In the genomic region with DNA sequence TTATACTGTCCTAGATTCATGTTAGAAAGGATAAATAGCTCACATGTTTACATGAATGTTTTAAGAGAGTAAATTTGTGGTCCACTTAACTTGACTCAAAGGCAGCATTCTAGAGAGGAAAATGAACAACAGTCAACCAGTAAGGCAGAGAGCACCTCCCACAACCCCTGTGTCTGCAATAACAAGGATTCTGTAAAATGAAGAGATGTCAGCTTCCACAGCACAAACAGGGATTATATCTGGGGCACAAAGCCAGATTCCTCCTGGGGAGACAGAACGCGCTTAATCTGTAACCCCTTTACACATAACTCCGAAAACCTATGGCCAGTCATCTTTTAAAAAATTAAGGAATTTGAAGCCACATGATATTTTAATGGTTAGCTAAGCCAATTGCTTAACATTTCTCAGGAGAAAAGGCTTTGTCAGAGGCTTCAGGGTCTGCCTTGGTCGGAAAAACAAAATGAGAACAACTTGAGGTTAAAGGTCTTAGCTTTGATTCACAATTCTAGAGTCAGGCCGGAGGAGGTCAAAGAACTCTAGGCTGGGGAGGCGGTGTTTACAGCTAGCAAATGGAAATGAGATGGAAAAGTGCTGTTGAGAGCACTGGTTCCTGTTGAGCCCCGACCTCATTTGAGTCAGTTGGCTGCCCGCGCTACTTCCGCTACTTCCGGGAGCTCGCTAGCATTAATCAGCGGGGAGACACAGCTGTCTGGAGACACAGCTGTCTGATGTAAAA, we compare ENCODE assay signal across 8 mouse cellular contexts.
DNase-seq lines count a peak whose midpoint lies in the region; ATAC-seq and TF ChIP-seq lines count a peak whose summit lies in the region.

No protein-coding gene starts in this region.

- peak; percentile 20 for DNase-seq in adrenal gland, adult 2 months
- no peak for DNase-seq in adrenal gland, adult 18-20 months (ENCODE audit: low spot score in 2 of 2)
- peak; percentile 51 for DNase-seq in ES-CJ7 (ENCODE audit: low read depth, low spot score)
- peak; percentile 96 for DNase-seq in kidney, postnatal 0 days (ENCODE audit: low spot score)
- peak; percentile 70 for DNase-seq in thymus, postnatal 0 days (ENCODE audit: low spot score)
- no peak for DNase-seq in Muller cell, postnatal 12 days (ENCODE audit: inconsistent ontology term)

- no peak overlapping the region for H3K4me3 ChIP-seq in heart, embryonic 15.5 days
- H3K4me3 ChIP-seq in kidney, postnatal 0 days (replicated peaks; ENCODE audit: low read depth, low read length) = no peak overlapping the region
- H3K4me3 ChIP-seq in megakaryocyte, embryonic 14.5 days (replicated peaks) = peak overlapping the region; percentile 34

- TF ChIP-seq CTCF in kidney, postnatal 0 days (IDR thresholded peaks at IDR 0.05; ENCODE audit: low read depth) = no peak

- H3K27me3 ChIP-seq in heart, embryonic 15.5 days = no peaks in the 10 kb centered on the region
- no peaks in the 10 kb centered on the region for H3K27me3 ChIP-seq in kidney, postnatal 0 days (ENCODE audit: insufficient read depth, low read length)
- no peaks in the 10 kb centered on the region for H3K27me3 ChIP-seq in megakaryocyte, embryonic 14.5 days (replicated peaks)

- H3K4me1 ChIP-seq in heart, embryonic 15.5 days (replicated peaks) = no peaks in the 10 kb centered on the region
- no peaks in the 10 kb centered on the region for H3K4me1 ChIP-seq in kidney, postnatal 0 days (replicated peaks; ENCODE audit: insufficient read depth, low read length)
- no peaks in the 10 kb centered on the region for H3K4me1 ChIP-seq in megakaryocyte, embryonic 14.5 days

- H3K36me3 ChIP-seq in heart, embryonic 15.5 days = no peaks in the 10 kb centered on the region
- no peaks in the 10 kb centered on the region for H3K36me3 ChIP-seq in kidney, postnatal 0 days (ENCODE audit: insufficient read depth, low read length)
- H3K36me3 ChIP-seq in megakaryocyte, embryonic 14.5 days (replicated peaks; ENCODE audit: low read length) = no peaks in the 10 kb centered on the region

- no peak overlapping the region for H3K9ac ChIP-seq in heart, embryonic 15.5 days
- no peak overlapping the region for H3K9ac ChIP-seq in kidney, postnatal 0 days (ENCODE audit: low read depth, low read length)

- 52% methylated on average over 13 of the region's 13 CpGs for WGBS in heart, embryonic 15.5 days
- WGBS in kidney, postnatal 0 days = 12% methylated on average over 13 of the region's 13 CpGs

- no peak overlapping the region for H3K27ac ChIP-seq in heart, embryonic 15.5 days
- peak overlapping the region; percentile 15 for H3K27ac ChIP-seq in kidney, postnatal 0 days

- no peak for ATAC-seq in heart, embryonic 15.5 days (replicated peaks; ENCODE audit: insufficient number of reproducible peaks, insufficient read depth, low FRiP score, low read depth)
- peak; percentile 93 for ATAC-seq in kidney, postnatal 0 days (replicated peaks; ENCODE audit: low FRiP score, low read depth)

- peak overlapping the region; percentile 6; the same call in 1 of the 2 replicates for H3K4me2 ChIP-seq in heart, embryonic 15.5 days
- peak overlapping the region; percentile 16 for H3K4me2 ChIP-seq in kidney, postnatal 0 days (ENCODE audit: low read length)

- H3K9me3 ChIP-seq in heart, embryonic 15.5 days (replicated peaks) = no peaks in the 10 kb centered on the region
- H3K9me3 ChIP-seq in kidney, postnatal 0 days (replicated peaks; ENCODE audit: low read length) = no peaks in the 10 kb centered on the region
- H3K9me3 ChIP-seq in megakaryocyte, embryonic 14.5 days = peaks cover 14% of the 10 kb centered on the region

Comparison
In these comparisons a context has a peak if more than half of its experiments do, and no peak if none do; other contexts are left out.
1. DNase-seq: peak in adrenal gland, adult 2 months (single experiment), ES-CJ7 (single experiment), kidney, postnatal 0 days (single experiment) and thymus, postnatal 0 days (single experiment); none in adrenal gland, adult 18-20 months (0 of 2) and Muller cell, postnatal 12 days (single experiment).